Mouse (Mus musculus): Measurements from ENCODE around the gene Hoxd8. TPM values are rescaled to one million over a fixed set of nuclear protein-coding genes. Genes with fewer than 3 reads are reported as not detected.

The Hoxd8 gene
- polyA plus RNA-seq, 1 experiment from 2014 or later, result 23.1 TPM

DNA sequence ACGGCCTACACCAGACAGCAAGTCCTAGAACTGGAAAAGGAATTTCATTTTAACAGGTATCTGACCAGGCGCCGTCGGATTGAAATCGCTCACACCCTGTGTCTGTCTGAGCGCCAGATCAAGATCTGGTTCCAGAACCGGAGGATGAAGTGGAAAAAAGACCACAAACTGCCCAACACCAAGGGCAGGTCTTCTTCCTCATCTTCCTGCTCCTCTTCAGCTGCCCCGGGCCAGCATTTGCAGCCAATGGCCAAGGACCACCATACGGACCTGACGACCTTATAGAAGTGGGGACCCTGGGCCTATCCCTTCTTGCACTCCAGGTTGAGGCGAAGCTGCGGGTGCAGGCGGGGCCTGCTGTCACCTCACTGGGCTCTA is 23.9 kb downstream of the Hoxd8 start:
- Histone ChIP-seq H3K4me3 (ENCODE audit: low read depth, low read length) (peak overlapping the region; percentile 66), H3K9ac (ENCODE audit: low read length) (peak overlapping the region; percentile 95), H3K27me3 (ENCODE audit: control insufficient read depth, insufficient read depth, low read length) (no peaks in the 10 kb centered on the region), H3K4me1 (ENCODE audit: control insufficient read depth, insufficient read depth, low read length) (peaks cover 60% of the 10 kb centered on the region), H3K36me3 (ENCODE audit: control insufficient read depth, insufficient read depth, low read length) (peaks cover 2% of the 10 kb centered on the region; the same call in 1 of the 2 replicates), H3K4me2 (ENCODE audit: low read depth) (peak overlapping the region; percentile 89), H3K27ac (ENCODE audit: low read depth, low read length) (peak overlapping the region; percentile 99), H3K9me3 (ENCODE audit: control insufficient read depth, low read length) (no peaks in the 10 kb centered on the region)
- 5% methylated on average over 13 of the region's 13 CpGs for WGBS
- ATAC-seq (ENCODE audit: insufficient read depth, low FRiP score, low TSS enrichment) (no peak), DNase-seq (ENCODE audit: low spot score) (peak; percentile 63)

DNA sequence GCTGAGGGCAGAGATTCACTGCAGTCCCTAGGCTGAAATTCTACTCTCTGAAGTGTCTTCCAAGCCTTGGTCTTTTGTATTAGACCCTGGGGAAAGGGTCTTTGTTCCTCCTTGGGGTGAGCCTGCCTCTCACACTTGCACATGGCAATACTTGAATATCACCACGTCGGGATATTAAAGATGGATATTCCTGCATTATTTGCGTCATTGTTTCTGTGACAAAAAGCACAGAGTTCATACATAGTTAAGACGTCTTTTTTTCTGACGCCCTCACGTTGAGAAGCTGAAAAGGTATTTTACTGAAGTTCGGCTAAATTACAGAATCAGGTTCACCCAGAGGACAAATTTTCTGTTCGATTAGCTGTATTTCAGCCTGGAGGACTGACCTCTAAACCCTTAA is 25.9 kb downstream of the Hoxd8 start:
- peak overlapping the region; percentile 95 for H3K9ac ChIP-seq (ENCODE audit: low read length)
- H3K27me3 ChIP-seq (ENCODE audit: control insufficient read depth, insufficient read depth, low read length), result no peaks in the 10 kb centered on the region
- H3K27ac ChIP-seq (ENCODE audit: low read depth, low read length), result peak overlapping the region; percentile 99
- WGBS, result under 1% methylated on average over 8 of the region's 8 CpGs
- peaks cover 63% of the 10 kb centered on the region for H3K4me1 ChIP-seq (ENCODE audit: control insufficient read depth, insufficient read depth, low read length)
- peak overlapping the region; percentile 91 for H3K4me2 ChIP-seq (ENCODE audit: low read depth)
- no peak for ATAC-seq (ENCODE audit: insufficient read depth, low FRiP score, low TSS enrichment)
- H3K4me3 ChIP-seq (ENCODE audit: low read depth, low read length), result peak overlapping the region; percentile 48
- peak; percentile 56 for DNase-seq (ENCODE audit: low spot score)
- peaks cover 2% of the 10 kb centered on the region; the same call in 1 of the 2 replicates for H3K36me3 ChIP-seq (ENCODE audit: control insufficient read depth, insufficient read depth, low read length)
- no peaks in the 10 kb centered on the region for H3K9me3 ChIP-seq (ENCODE audit: control insufficient read depth, low read length)

DNA sequence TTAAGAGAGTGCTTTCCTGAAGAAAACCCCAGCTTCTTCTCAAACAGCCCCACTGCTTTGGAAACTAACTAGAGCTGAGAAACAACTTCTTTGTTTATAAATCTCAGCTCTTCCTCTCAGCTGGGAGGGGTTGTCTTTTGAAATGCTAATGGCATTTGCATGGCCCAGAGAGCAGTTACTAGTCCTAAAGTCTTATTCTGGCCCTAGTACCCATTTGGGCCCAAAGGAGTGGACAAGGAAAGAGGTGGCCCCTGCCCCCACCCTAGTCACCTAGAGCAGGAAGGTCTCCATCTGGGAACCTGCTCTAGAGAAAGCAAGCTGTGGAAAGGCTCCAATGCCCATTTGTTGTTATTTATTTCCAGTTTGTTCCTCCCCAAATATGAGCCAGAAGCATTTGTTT is 26.6 kb downstream of the Hoxd8 start:
- Histone ChIP-seq H3K27me3 (ENCODE audit: control insufficient read depth, insufficient read depth, low read length) (no peaks in the 10 kb centered on the region), H3K9me3 (ENCODE audit: control insufficient read depth, low read length) (no peaks in the 10 kb centered on the region), H3K27ac (ENCODE audit: low read depth, low read length) (peak overlapping the region; percentile 99), H3K4me3 (ENCODE audit: low read depth, low read length) (peak overlapping the region; percentile 48), H3K4me2 (ENCODE audit: low read depth) (peak overlapping the region; percentile 91), H3K4me1 (ENCODE audit: control insufficient read depth, insufficient read depth, low read length) (peaks cover 66% of the 10 kb centered on the region), H3K36me3 (ENCODE audit: control insufficient read depth, insufficient read depth, low read length) (peaks cover 2% of the 10 kb centered on the region; the same call in 1 of the 2 replicates), H3K9ac (ENCODE audit: low read length) (peak overlapping the region; percentile 95)
- peak; percentile 64 for DNase-seq (ENCODE audit: low spot score)
- no peak for ATAC-seq (ENCODE audit: insufficient read depth, low FRiP score, low TSS enrichment)

DNA sequence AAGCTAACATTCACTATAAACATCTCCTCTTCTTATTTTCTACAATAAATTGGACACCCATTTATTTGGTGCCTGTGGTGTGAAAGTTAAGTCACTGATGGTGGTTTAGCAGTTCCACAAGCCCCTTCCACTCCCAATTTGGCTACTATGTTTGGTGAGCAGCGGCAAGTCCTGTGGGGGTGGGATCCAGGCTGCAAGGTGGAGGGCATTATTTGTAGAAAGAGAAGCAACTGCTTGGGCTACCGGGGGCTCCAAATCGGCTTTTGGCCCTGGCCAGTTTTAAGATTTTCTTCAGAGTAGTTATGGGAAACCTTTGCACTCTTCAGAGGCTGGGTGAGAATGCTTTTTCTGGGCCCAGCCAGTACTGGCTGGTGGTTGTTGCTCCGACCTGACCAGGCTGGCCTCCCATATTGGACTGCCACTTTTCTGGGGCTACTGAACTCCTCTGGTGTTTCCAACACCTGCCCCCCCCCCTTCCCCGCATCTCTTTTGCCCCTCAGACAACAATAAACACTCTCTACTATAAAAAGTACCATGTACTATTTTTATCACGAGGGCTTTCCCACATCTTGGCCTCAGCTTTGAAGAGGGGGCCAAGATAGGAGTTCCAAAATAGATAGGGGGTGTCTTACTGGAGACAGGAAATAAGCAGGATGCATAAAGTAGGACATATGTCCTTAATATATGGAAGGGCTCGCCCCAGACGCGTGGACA is 27.5 kb downstream of the Hoxd8 start:
- ATAC-seq (ENCODE audit: insufficient read depth, low FRiP score, low TSS enrichment) (no peak), DNase-seq (ENCODE audit: low spot score) (peak; percentile 60)
- Histone ChIP-seq H3K36me3 (ENCODE audit: control insufficient read depth, insufficient read depth, low read length) (peaks cover 2% of the 10 kb centered on the region; the same call in 1 of the 2 replicates), H3K4me2 (ENCODE audit: low read depth) (peak overlapping the region; percentile 91), H3K27me3 (ENCODE audit: control insufficient read depth, insufficient read depth, low read length) (no peaks in the 10 kb centered on the region), H3K9me3 (ENCODE audit: control insufficient read depth, low read length) (no peaks in the 10 kb centered on the region), H3K27ac (ENCODE audit: low read depth, low read length) (peak overlapping the region; percentile 99), H3K9ac (ENCODE audit: low read length) (peak overlapping the region; percentile 95), H3K4me1 (ENCODE audit: control insufficient read depth, insufficient read depth, low read length) (peaks cover 68% of the 10 kb centered on the region), H3K4me3 (ENCODE audit: low read depth, low read length) (peak overlapping the region; percentile 48)
- 6% methylated on average over 9 of the region's 9 CpGs for WGBS

DNA sequence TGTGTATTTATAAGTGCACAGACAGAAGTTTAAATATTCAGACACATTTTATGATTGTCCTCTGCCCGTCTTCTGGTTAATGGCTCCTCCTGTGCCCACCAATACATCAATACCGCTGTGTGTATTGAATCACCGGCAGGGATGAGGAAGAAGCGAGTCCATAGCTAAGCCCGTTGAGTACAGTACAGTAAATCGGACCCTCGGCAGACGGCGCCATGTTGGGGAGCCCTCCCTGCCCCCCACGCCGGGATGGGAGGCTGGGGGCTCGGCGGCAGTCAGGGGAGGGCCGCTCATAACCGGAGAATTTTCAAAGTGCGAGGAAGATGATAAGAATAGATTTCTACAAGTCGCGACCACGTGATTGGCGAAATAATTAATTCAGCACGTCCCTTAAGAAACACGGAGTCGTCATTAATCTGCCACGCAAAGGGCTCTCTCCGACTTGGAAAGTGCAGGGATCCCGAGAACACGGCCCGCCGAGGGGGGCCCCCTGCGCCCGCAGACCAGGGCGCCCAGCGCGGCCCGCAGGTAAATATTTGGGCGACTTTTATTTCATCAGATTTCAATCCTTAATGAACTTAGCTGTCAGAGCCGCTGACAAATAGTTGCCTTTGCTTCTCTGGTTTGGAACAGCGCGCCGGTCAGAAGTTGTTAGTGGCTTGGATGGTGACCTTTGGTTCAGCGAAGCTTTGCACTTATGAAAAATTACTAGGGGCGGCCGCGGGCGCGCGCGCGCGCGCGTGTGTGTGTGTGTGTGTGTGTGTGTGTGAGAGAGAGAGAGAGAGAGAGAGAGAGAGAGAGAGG is 28.3 kb downstream of the Hoxd8 start:
- ATAC-seq (ENCODE audit: insufficient read depth, low FRiP score, low TSS enrichment), result no peak
- Histone ChIP-seq H3K4me2 (ENCODE audit: low read depth) (peak overlapping the region; percentile 91), H3K4me1 (ENCODE audit: control insufficient read depth, insufficient read depth, low read length) (peaks cover 68% of the 10 kb centered on the region), H3K9me3 (ENCODE audit: control insufficient read depth, low read length) (no peaks in the 10 kb centered on the region), H3K9ac (ENCODE audit: low read length) (peak overlapping the region; percentile 95), H3K27me3 (ENCODE audit: control insufficient read depth, insufficient read depth, low read length) (no peaks in the 10 kb centered on the region), H3K4me3 (ENCODE audit: low read depth, low read length) (peak overlapping the region; percentile 48), H3K27ac (ENCODE audit: low read depth, low read length) (peak overlapping the region; percentile 99), H3K36me3 (ENCODE audit: control insufficient read depth, insufficient read depth, low read length) (peaks cover 2% of the 10 kb centered on the region; the same call in 1 of the 2 replicates)
- DNase-seq (ENCODE audit: low spot score), result peak; percentile 84
- under 1% methylated on average over 52 of the region's 52 CpGs for WGBS

DNA sequence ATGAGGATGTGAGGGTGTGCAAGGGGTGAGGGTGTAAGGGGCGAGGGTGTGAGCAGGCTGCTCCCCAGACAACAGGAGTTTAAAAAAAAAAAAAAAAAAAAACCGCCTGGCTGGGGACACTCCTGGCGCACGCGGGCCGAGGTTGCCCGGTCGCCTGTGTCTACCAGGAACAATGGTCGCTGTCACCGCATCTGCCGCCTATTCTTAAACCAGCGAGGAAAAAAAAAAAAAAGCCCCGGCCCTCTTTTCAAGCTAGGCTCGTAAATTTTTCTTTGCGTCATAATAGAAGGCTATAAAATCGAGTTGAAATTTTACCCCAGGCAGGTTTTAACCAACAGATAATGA is 28.9 kb downstream of the Hoxd8 start:
- peak overlapping the region; percentile 95 for H3K9ac ChIP-seq (ENCODE audit: low read length)
- peak; percentile 83 for DNase-seq (ENCODE audit: low spot score)
- H3K27me3 ChIP-seq (ENCODE audit: control insufficient read depth, insufficient read depth, low read length), result no peaks in the 10 kb centered on the region
- under 1% methylated on average over 16 of the region's 16 CpGs for WGBS
- H3K4me3 ChIP-seq (ENCODE audit: low read depth, low read length), result peak overlapping the region; percentile 48
- no peaks in the 10 kb centered on the region for H3K9me3 ChIP-seq (ENCODE audit: control insufficient read depth, low read length)
- peak overlapping the region; percentile 99 for H3K27ac ChIP-seq (ENCODE audit: low read depth, low read length)
- peak overlapping the region; percentile 91 for H3K4me2 ChIP-seq (ENCODE audit: low read depth)
- peak; percentile 53 for ATAC-seq (ENCODE audit: insufficient read depth, low FRiP score, low TSS enrichment)
- peaks cover 73% of the 10 kb centered on the region for H3K4me1 ChIP-seq (ENCODE audit: control insufficient read depth, insufficient read depth, low read length)
- H3K36me3 ChIP-seq (ENCODE audit: control insufficient read depth, insufficient read depth, low read length), result no peaks in the 10 kb centered on the region; the same call in 1 of the 2 replicates

DNA sequence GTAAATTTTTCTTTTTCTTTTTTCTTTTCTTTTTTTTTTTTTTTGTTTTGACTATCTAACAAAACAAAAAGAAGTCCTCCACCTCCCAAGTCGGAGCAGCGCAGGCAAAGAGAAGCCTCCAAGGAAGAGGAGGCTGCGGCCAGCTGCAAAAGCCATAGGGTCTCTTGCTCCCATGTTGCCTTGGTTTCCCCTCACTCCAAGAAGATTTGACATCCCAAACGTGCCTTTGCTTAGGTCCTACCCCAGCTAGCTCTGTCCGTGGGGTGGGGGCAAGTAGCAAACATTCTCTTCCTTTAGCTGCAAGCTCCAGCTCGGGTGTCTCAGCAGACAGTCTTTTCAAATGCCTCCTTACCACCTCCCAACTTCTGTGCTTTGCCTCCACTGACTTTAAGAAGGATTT is 29.4 kb downstream of the Hoxd8 start:
- H3K9me3 ChIP-seq (ENCODE audit: control insufficient read depth, low read length), result no peaks in the 10 kb centered on the region
- no peak for ATAC-seq (ENCODE audit: insufficient read depth, low FRiP score, low TSS enrichment)
- peaks cover 72% of the 10 kb centered on the region for H3K4me1 ChIP-seq (ENCODE audit: control insufficient read depth, insufficient read depth, low read length)
- H3K4me2 ChIP-seq (ENCODE audit: low read depth), result peak overlapping the region; percentile 91
- H3K27ac ChIP-seq (ENCODE audit: low read depth, low read length), result peak overlapping the region; percentile 99
- WGBS, result under 1% methylated on average over 6 of the region's 6 CpGs
- H3K9ac ChIP-seq (ENCODE audit: low read length), result peak overlapping the region; percentile 95
- DNase-seq (ENCODE audit: low spot score), result peak; percentile 71
- no peaks in the 10 kb centered on the region for H3K36me3 ChIP-seq (ENCODE audit: control insufficient read depth, insufficient read depth, low read length)
- peak overlapping the region; percentile 48 for H3K4me3 ChIP-seq (ENCODE audit: low read depth, low read length)
- H3K27me3 ChIP-seq (ENCODE audit: control insufficient read depth, insufficient read depth, low read length), result no peaks in the 10 kb centered on the region

DNA sequence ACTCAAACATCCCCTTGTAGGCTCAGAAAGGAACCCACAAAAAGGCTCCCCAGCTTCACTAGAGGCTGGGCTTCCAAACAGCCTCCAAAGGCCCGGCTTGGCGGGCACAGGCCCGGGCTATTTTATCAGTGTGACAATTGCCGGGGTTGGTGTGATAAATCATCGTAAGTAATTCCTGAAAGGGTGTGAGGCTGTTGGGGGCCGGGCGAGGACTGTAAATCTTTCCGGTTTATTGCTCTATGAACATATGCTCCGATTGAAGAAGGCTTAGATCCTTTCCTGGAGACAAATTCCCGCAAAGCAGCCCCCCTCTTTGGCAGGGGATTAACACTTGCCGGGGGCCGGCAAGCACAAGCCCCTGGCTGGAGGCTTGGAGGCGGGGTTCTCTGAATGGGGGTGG is 30.0 kb downstream of the Hoxd8 start:
- H3K4me2 ChIP-seq (ENCODE audit: low read depth), result peak overlapping the region; percentile 91
- ATAC-seq (ENCODE audit: insufficient read depth, low FRiP score, low TSS enrichment), result peak; percentile 62
- DNase-seq (ENCODE audit: low spot score), result peak; percentile 85
- H3K9me3 ChIP-seq (ENCODE audit: control insufficient read depth, low read length), result no peaks in the 10 kb centered on the region
- peak overlapping the region; percentile 48 for H3K4me3 ChIP-seq (ENCODE audit: low read depth, low read length)
- H3K4me1 ChIP-seq (ENCODE audit: control insufficient read depth, insufficient read depth, low read length), result peaks cover 74% of the 10 kb centered on the region
- no peaks in the 10 kb centered on the region for H3K27me3 ChIP-seq (ENCODE audit: control insufficient read depth, insufficient read depth, low read length)
- H3K36me3 ChIP-seq (ENCODE audit: control insufficient read depth, insufficient read depth, low read length), result no peaks in the 10 kb centered on the region
- under 1% methylated on average over 13 of the region's 13 CpGs for WGBS
- H3K27ac ChIP-seq (ENCODE audit: low read depth, low read length), result peak overlapping the region; percentile 99
- H3K9ac ChIP-seq (ENCODE audit: low read length), result peak overlapping the region; percentile 95
